Mouse (Mus musculus): ENCODE data around the gene Slc6a6.

Slc6a6 gene

DNA sequence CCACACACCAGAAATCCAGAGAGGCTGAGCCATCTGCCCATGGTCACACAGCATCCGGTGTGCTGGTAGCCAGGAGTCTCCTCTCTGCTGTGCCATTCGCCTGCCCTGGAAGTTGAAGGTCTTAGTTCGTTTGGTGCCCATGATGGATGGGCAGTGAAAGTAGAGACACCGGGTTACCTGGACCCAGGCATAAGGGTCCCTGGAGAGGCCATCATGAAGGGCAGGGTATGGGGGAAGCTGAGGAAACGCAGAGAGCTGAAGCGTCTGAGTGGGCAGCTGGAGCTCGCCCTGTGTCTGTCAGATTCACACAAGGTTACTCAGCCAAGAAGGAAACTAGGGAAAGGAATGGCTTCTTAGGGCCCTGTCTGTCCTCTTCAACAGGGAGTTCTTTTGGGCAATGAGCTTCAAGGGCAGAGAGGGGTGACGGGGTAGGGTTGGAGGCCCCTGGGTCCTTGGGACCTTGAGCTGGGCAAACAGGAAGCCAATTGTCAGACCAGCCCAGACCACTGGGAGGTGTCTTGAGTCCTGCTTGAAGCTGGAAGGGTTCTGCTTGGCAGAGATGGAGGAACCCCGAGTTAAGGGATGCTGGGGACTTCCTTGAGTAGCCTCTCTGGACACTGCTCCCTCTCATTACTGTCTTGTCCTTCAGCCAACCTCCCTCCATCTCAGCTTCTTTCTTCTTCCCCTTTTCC is 78.3 kb downstream of the Slc6a6 start:
- intact Hi-C loops (cut with DNase I) = no loop called here

DNA sequence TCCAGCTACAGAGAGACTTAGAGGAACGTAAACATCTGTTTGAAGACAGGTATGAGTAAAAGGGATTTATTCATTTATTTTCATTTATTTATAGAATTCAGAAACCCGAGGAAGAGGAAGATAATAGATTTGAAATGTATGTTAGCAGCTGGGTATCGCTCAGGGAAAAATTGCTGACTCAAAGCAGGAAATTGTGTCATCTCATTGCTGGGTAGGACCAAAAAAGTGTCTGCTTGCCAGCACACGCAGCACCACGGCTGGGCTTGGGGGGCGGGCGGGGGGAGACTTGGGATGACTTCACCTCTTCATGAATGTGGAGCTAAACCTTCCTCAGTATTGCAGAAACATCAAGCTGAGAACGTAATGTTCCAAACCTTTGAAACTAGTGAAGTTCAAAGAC is 83.7 kb downstream of the Slc6a6 start:
- intact Hi-C loops (cut with DNase I) = no loop called here

DNA sequence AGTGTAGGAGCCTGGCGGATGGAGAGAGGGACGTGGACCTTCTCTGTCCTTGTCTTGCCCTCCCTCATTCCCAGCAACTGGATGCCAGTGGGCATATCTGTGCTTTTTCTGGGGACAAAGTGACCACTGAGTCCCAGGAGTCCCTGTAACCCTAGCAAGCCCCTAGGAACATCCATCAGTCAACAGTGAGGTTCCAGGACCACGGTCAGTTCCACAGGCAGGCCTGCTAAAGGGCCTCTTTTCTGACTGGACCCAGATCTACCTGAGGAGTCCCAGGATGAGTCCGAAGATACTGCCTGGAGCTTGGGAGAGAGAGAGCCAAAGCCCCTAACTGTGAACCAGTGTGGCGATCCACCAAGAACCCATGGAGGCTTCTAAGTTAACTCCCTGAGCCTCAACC is 90.1 kb downstream of the Slc6a6 start:
- intact Hi-C loops (cut with DNase I) = no loop called here

DNA sequence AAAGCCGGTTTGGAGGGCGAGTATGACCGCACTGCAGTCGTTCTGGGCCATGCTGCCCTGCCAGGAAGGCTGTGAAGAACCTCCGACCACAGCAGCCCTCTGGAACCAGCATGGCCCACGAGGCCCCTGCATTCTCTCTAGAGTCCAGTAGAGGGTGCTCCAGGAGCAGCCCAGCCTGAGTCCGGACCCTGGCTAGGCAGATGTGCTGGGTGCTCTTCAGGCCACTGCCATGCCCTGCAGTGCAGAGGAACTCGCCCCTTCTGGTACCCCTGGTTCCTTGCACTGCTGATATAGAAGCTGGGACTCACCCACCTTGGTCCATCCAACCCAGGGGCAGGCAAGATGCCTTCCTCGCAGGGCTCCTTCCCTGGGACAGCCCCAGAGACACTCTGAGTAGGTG is 92.7 kb downstream of the Slc6a6 start:
- intact Hi-C loops (cut with DNase I) = loop anchor here (2.0 to 5.0 kb wide), 3 partner anchors 76 to 290 kb away; partner anchors contain the start of gene 4930590J08Rik

GRCm38 (mm10) chr6:91779206-91779605 is 95.4 kb downstream of the Slc6a6 start:
- intact Hi-C loops (cut with DNase I) = loop anchor here (5.0 kb wide), 1 partner anchor 123 kb away; the partner anchor contains the start of gene 4930590J08Rik

GRCm38 (mm10) chr6:91785018-91785417 is 101.2 kb downstream of the Slc6a6 start:
- intact Hi-C loops (cut with DNase I) = no loop called here

DNA sequence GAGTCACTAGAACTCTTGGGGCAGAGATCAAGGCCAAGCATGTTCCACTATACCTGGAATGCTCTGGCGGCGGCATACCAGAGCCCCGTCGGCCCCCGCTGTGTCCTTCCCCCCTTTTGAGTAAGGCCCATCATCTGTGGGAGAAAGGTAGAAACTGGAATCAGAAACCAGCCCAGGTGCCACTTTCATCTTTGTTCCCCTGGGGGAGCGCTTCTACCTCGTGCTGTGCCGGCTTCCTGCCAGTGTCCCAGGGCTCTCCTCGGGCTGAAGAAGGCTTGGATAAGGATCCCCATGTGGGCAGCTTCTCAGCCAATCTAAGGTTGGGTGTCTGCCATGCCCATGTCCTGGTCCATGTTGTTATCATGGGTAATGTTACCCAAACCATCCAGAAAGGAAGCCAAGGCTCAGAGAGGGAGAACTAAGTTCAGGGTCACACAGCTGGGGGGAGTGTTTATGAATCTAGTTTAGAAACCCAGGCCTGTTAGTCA is 104.5 kb downstream of the Slc6a6 start:
- intact Hi-C loops (cut with DNase I) = no loop called here

- intact Hi-C loops (cut with DNase I) = no loop called here
Observed at GRCm38 (mm10) chr6:91795640-91796039, 111.8 kb downstream of the Slc6a6 start.

DNA sequence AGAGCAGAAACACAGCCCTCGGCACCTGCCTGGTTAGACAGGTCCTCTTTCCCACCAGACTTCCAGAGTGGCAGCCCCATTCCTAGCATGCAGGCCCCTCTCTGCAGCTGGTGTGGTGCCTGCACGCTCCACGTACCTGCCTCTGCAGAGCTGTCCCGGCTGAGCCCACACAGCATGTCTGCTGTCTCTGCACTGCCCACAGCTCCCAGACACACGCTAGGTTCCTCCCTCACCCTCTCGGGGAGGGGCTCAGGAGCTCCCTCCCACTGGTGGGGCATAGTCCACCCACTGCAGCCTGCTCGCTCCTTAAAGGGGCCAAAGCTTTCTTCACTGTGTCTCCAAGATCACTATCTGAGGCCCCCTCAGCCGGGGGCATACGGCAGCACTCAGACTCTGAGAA is 112.2 kb downstream of the Slc6a6 start:
- intact Hi-C loops (cut with DNase I) = no loop called here

- intact Hi-C loops (cut with DNase I) = no loop called here
Observed at GRCm38 (mm10) chr6:91796736-91797135, 112.9 kb downstream of the Slc6a6 start.

DNA sequence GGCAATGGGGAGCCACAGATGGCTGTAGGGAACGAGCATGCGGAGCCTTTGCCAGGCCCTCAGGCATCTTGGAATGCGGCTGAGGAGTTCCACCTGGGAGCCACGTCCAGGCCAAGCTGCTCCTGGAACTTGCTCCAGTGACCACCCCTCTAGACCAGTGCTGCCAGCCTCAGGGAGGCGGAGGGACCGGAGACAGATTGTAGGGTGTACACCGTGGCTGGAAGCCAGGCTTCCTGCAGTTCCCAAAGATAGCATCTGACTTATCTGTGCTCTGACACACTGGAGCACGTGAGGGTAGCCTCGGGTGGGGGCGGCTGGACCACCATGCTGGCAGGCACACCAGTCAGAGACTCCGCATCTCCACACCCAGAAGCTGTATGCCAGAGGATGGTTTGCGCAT is 114.6 kb downstream of the Slc6a6 start:
- intact Hi-C loops (cut with DNase I) = no loop called here

GRCm38 (mm10) chr6:91804177-91804576 is 120.3 kb downstream of the Slc6a6 start:
- intact Hi-C loops (cut with DNase I) = no loop called here

GRCm38 (mm10) chr6:91807169-91807568 is 123.3 kb downstream of the Slc6a6 start:
- intact Hi-C loops (cut with DNase I) = no loop called here

DNA sequence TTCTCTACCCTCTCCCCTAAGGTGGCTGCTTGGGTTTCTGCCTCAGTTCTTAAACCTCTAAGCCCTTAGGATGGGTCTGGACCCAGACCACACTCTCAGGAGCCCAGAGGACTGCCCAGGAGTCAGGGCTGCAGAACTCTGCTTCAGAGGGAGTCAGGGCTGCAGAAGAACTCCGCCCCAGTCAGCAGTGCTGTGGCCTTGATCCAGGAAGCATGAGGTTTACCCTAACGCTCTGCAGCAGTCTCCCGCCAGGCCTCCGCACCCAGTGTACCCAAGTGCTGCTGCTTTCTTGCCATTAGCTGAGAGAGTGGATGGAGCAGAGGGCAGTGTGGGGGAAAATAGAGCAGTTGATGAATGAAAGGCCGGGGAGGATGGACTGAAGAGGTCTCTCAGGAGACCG is 124.2 kb downstream of the Slc6a6 start:
- intact Hi-C loops (cut with DNase I) = no loop called here

Measured in adrenal gland (tissue).